Mouse (Mus musculus) thymus, postnatal 25 days (tissue): ENCODE data around the gene Gm45337.
"Not testable (repeated sequence)": the region's sequence is repeated elsewhere in the genome, so short reads cannot be mapped to it uniquely, and the experiment has no call there.

ENCODE experiments used
- DNase-seq: peaks from one replicate; pipeline ENCODE4 v3.0.0; 2022

The Gm45337 gene

GRCm38 (mm10) chr7:142144507-142144906 is at the start of gene Gm45337:
Gene Gm45337, minus strand, starts transcription at chr7:142144607.
- DNase-seq: no peak

GRCm38 (mm10) chr7:142190289-142190688 is 45.9 kb upstream of the Gm45337 start, which contains the start of gene Gm10153:
Gene Gm10153, minus strand, starts transcription at chr7:142190389.
- no peak for DNase-seq

GRCm38 (mm10) chr7:142188156-142188555 is 43.7 kb upstream of the Gm45337 start:
- no peak for DNase-seq

- no peak for DNase-seq
Observed at GRCm38 (mm10) chr7:142181021-142181420, 36.6 kb upstream of the Gm45337 start.

- DNase-seq: no peak
Observed at GRCm38 (mm10) chr7:142178685-142179084, 34.3 kb upstream of the Gm45337 start.

- not testable (repeated sequence) for DNase-seq
Observed at GRCm38 (mm10) chr7:142175905-142176304, 31.5 kb upstream of the Gm45337 start, which contains the start of gene Krtap5-2. Gene Krtap5-2, minus strand, starts transcription at chr7:142176005.

GRCm38 (mm10) chr7:142169836-142170235 is 25.4 kb upstream of the Gm45337 start:
- no peak for DNase-seq

GRCm38 (mm10) chr7:142165639-142166038 is 21.2 kb upstream of the Gm45337 start, which contains the start of gene Gm4553:
Gene Gm4553, minus strand, starts transcription at chr7:142165739.
- not testable (repeated sequence) for DNase-seq

- no peak for DNase-seq
Observed at GRCm38 (mm10) chr7:142159366-142159765, 15.0 kb upstream of the Gm45337 start.

- not testable (repeated sequence) for DNase-seq
Observed at GRCm38 (mm10) chr7:142157013-142157412, 12.6 kb upstream of the Gm45337 start, which contains the start of gene Gm29735. Gene Gm29735, minus strand, starts transcription at chr7:142157113.

GRCm38 (mm10) chr7:142155308-142155707 is 10.9 kb upstream of the Gm45337 start:
- no peak for DNase-seq

- no peak for DNase-seq
Observed at GRCm38 (mm10) chr7:142152191-142152590, 7.8 kb upstream of the Gm45337 start.

GRCm38 (mm10) chr7:142148633-142149032 is 4.2 kb upstream of the Gm45337 start:
- DNase-seq: no peak

- DNase-seq: peak; percentile 32
Observed at GRCm38 (mm10) chr7:142146033-142146432, 1.6 kb upstream of the Gm45337 start.

GRCm38 (mm10) chr7:142145413-142145940 is 1.1 kb upstream of the Gm45337 start:
- no peak for DNase-seq

- not testable (repeated sequence) for DNase-seq
Observed at GRCm38 (mm10) chr7:142143506-142144010, 849 bp downstream of the Gm45337 start.

GRCm38 (mm10) chr7:142140696-142141095 is 3.7 kb downstream of the Gm45337 start:
- no peak for DNase-seq

- DNase-seq: not testable (repeated sequence)
Observed at GRCm38 (mm10) chr7:142135934-142136333, 8.5 kb downstream of the Gm45337 start, which contains the start of gene Gm39115. Gene Gm39115, minus strand, starts transcription at chr7:142136034.

- no peak for DNase-seq
Observed at GRCm38 (mm10) chr7:142134206-142134995, 10.0 kb downstream of the Gm45337 start.

- no peak for DNase-seq
Observed at GRCm38 (mm10) chr7:142128843-142129242, 15.6 kb downstream of the Gm45337 start.

- not testable (repeated sequence) for DNase-seq
Observed at GRCm38 (mm10) chr7:142120629-142121028, 23.8 kb downstream of the Gm45337 start, which contains the start of gene Gm45618. Gene Gm45618, minus strand, starts transcription at chr7:142120729.

GRCm38 (mm10) chr7:142119632-142120031 is 24.8 kb downstream of the Gm45337 start:
- DNase-seq: no peak

GRCm38 (mm10) chr7:142104747-142105146 is 39.7 kb downstream of the Gm45337 start:
- DNase-seq: no peak

- DNase-seq: peak; percentile 71
Observed at GRCm38 (mm10) chr7:142097776-142098175, 46.6 kb downstream of the Gm45337 start.
